Mouse (Mus musculus) lung, postnatal 0 days (tissue): ENCODE results near the gene Gemin2.

Experiments used
- CTCF ChIP-seq: IDR thresholded peaks from 2 replicates; pipeline ENCODE4 v1.5.1; 2016; ENCODE audit warnings: antibody characterized with exemption, mild to moderate bottlenecking
- EP300 ChIP-seq: IDR thresholded peaks from 2 replicates; pipeline ENCODE4 v1.6.1; 2016; ENCODE audit warnings: antibody characterized with exemption, mild to moderate bottlenecking, control low read depth

DNA sequence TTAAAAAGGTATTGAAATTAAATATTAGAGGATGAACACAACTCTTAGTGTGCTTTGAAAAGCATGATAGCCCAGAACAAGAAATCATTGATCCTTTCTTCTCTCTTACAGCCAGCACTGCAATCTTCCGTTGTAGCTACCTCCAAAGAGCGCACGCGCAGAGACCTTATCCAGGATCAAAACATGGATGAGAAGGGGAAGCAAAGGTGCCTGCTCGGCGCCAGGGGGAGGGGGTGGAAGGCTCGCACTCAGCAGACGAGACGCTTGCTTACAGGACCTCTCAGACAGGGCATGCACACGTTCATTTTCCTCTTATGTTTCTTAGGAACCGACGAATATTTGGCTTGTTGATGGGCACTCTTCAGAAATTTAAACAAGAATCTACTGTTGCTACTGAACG is 55.6 kb downstream of the Gemin2 start:
- TF ChIP-seq EP300 (no peak), CTCF (no peak)
